Comparison of ENCODE assay signal across 8 mouse cellular contexts in genomic region chr11:69008182-69009121, GRCm38 (mm10). TPM values are rescaled to one million over a fixed set of nuclear protein-coding genes. Genes with fewer than 3 reads are reported as not detected.
DNase-seq lines count a peak whose midpoint lies in the region; ATAC-seq and TF ChIP-seq lines count a peak whose summit lies in the region.

Gene Pfas (minus strand): TSS chr11:69008460.

- peak; percentile 99 for DNase-seq in ES-CJ7 (ENCODE audit: low read depth, low spot score)
- DNase-seq in cerebellum, adult 11 months, result peak; percentile 90
- DNase-seq in heart, postnatal 25 days (ENCODE audit: low spot score), result peak; percentile 68
- peak; percentile 88 to 93 for DNase-seq in layer of hippocampus, adult 18-20 months (ENCODE audit: low spot score in 2 of 2)
- peak; percentile 89 for DNase-seq in lung, adult 2 months
- DNase-seq in thymus, adult 18-20 months, result peak; percentile 82 to 84

- ATAC-seq in forebrain, embryonic 15.5 days (replicated peaks), result peak; percentile 80
- ATAC-seq in neutrophil, adult 5-6 weeks (ENCODE audit: extremely low read depth, insufficient number of reproducible peaks, low FRiP score, poor library complexity, severe bottlenecking), result peak; percentile 80

- H3K9ac ChIP-seq in forebrain, embryonic 15.5 days (replicated peaks), result peak within 1 kb of the TSS; percentile 66

- H3K36me3 ChIP-seq in forebrain, embryonic 15.5 days, result no peaks in the 10 kb centered on the region; the same call in 1 of the 2 replicates

- TF ChIP-seq CTCF in lung, adult 2 months (IDR thresholded peaks at IDR 0.05; ENCODE audit: insufficient read depth, low read length), result no peak

- 9% methylated on average over 38 of the region's 38 CpGs for WGBS in forebrain, embryonic 15.5 days
- 8% methylated on average over 38 of the region's 38 CpGs for WGBS in lung, adult 2 months

- intact Hi-C loops in heart, postnatal 25 days (cut with DNase I), result no loop called here

- H3K4me1 ChIP-seq in forebrain, embryonic 15.5 days, result peaks cover 30% of the 10 kb centered on the region
- H3K4me1 ChIP-seq in lung, adult 2 months (ENCODE audit: control insufficient read depth, insufficient read depth, low read length), result no peaks in the 10 kb centered on the region

- H3K9me3 ChIP-seq in forebrain, embryonic 15.5 days, result no peaks in the 10 kb centered on the region

- H3K4me2 ChIP-seq in forebrain, embryonic 15.5 days (replicated peaks), result peak within 1 kb of the TSS; percentile 64

- H3K27ac ChIP-seq in forebrain, embryonic 15.5 days (replicated peaks), result peak within 1 kb of the TSS; percentile 72

- peak within 1 kb of the TSS; percentile 76 for H3K4me3 ChIP-seq in forebrain, embryonic 15.5 days
- peak within 1 kb of the TSS; percentile 72 for H3K4me3 ChIP-seq in lung, adult 2 months (replicated peaks; ENCODE audit: extremely low read depth, low read depth, low read length)

- TF ChIP-seq POLR2A in lung, adult 2 months (IDR thresholded peaks at IDR 0.05; ENCODE audit: borderline replicate concordance, extremely low read depth, low read depth, low read length), result peak; percentile 22; the same call in 1 of the 2 replicates

- H3K27me3 ChIP-seq in forebrain, embryonic 15.5 days, result no peaks in the 10 kb centered on the region

RNA-seq across cellular contexts. Expression of gene Pfas, which starts in this region (rescaled TPM):
- 22.5 and 26.3 TPM in 2 replicates for polyA plus RNA-seq in forebrain, embryonic 15.5 days (2015; fragmentation: Nextera tagmentation; extraction: Ambion mirVana)
- total RNA-seq in heart, postnatal 25 days (2021), result 1 to 10 TPM; 5.6 to 6.8 TPM
- 10 to 100 TPM; 22.1 to 23.4 TPM for total RNA-seq in layer of hippocampus, adult 18-20 months (2021)
- 10.0 and 11.3 TPM in 2 replicates for polyA plus RNA-seq in lung, adult 2 months (2012; rRNA removed)
- 11.9 and 16.4 TPM in 2 replicates for total RNA-seq in neutrophil, adult 5-6 weeks (2017)

Comparison
In these comparisons a context has a peak if more than half of its experiments do, and no peak if none do; other contexts are left out.
1. Peak in every context shown above with its lines: DNase-seq, ATAC-seq, H3K4me3 ChIP-seq and H3K27ac ChIP-seq.